Mouse (Mus musculus) left cerebral cortex, adult 9 months (tissue): ENCODE data around the gene Ccnk.

Experiments used
- DNase-seq, 2 experiments: peaks; one replicate each; pipeline ENCODE4 v3.0.0; 2022; ENCODE audit warnings: low spot score in 2 of 2

Gene Ccnk

GRCm38 (mm10) chr12:108245579-108245978, 66.2 kb downstream of the Ccnk start:
- no peak for DNase-seq

DNA sequence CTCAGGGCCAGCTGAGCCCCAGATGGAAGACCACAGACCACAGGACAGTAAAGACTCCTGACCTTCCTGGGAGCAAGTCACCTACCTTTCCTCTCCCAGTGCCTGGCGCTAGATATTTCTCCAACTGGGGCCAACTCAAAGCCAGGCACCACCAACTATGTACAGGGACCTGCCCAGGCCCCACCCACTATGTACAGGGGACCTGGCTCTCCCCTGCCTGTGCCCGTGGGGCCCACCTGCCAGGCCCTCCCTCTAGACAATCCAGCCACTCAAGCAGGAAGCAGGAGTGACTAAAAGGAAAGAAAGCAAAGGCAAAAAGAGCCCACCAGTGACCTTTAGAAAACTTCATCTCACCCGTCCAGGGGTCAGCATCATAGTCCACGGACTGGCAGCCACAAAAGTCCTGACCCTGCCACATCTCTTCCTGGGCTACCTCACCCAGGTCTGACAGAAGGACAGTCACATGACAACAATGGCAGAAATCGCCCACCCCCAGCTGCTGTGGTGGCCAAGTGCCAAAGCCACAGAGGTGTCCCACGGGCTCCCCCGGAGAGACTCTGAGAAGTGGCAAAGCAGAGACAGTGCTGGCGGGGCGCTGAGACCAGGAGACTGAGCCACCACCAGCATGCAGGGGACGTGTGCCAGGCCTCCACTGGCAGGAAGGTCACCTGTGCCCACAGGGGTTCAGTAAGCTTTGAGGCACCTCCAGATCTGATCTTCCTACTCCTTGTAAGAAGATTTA, 67.6 kb downstream of the Ccnk start:
- DNase-seq, result no peak

DNA sequence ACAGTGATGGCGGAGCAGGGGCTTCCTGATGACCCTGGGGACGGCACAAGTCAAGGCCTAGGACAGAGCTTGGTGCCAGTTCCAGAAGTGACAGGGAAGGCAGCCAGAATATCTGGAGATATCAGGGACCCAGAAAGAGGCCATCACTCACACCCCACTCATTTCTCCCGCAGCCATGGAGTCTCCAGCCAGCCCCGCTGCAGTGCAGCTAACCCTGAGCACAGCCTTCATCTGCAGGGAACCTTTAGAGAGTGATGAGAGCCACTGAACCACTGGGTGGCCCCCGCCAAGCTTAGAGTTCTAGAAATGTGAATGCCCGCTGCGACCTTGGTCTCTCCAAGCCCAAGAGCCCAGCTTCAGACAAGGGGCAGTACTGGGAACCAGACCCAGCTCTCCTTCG, 69.6 kb downstream of the Ccnk start:
- DNase-seq, result no peak

- DNase-seq, result no peak
Observed at GRCm38 (mm10) chr12:108249522-108249921, 70.1 kb downstream of the Ccnk start.

GRCm38 (mm10) chr12:108251034-108251792, 71.8 kb downstream of the Ccnk start:
- no peak for DNase-seq

DNA sequence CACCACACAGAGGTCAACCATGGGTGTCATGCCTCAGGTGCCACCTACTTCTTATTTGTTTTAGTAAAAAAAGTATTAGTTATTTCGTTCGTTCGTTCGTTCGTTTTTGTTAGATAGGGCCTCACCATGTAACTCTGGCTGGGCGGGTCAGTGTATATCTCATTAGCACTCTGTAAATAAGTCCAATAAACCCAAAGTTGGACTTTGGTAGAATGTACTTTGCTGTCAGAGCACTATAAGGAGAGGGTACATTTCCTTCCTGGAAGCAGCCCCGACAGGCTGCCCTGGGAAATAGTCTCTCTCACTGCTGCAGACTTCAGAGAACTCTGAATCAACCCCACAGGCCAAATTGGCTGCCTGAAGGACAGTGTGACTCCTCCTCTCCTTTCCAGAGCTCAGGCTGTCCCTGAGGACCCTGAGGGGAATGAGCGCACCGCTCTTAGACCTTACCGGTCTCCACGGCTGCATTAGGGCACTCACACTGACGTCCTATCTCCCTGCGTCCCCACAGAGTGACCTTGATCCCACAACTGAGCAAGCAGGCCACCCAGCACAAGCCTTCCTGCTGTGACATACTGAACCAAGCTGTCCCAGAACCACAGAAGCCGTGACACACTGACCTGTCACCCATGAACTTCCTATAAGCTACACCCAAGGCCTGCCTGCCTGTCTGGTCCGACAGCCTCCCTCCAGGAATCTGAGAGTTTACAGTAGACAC, 72.6 kb downstream of the Ccnk start:
- no peak for DNase-seq
